Mouse (Mus musculus) Patski (cell line): ENCODE results near the gene Fbxo39. TPM values are rescaled to one million over a fixed set of nuclear protein-coding genes. Genes with fewer than 3 reads are reported as not detected.

ENCODE experiments used
- ATAC-seq: fragments of 100-300 bp; one replicate; pipeline ENCODE4 v1.8.0; 2021
- CTCF ChIA-PET: fragments of 350-600 bp; sonication (Branson Sonifier 250); formaldehyde crosslinking; loops from one replicate; lab custom pipeline; 2022; ENCODE audit warnings: inconsistent platforms; lab: Charles Lee
- POLR2A ChIA-PET: fragments of 350-600 bp; sonication (Branson Sonifier 250); formaldehyde crosslinking; loops from one replicate; lab custom pipeline; 2022; ENCODE audit warnings: antibody characterized with exemption, inconsistent platforms; lab: Charles Lee
- DNase-seq: peaks from one replicate; pipeline ENCODE4 v3.0.0-alpha.2; 2011; ENCODE audit warnings: low read depth, low spot score
- H3K27me3 ChIP-seq: fragments of 371-371 bp; one replicate; pipeline ENCODE4 v1.5.1; 2021
- CTCF ChIP-seq: fragments of 100-300 bp; IDR thresholded peaks from one replicate; pipeline ENCODE4 v1.5.1; 2021
- in situ Hi-C: fragments of 300-500 bp; cut with MboI; formaldehyde crosslinking; loops from 3 replicates; pipeline ENCODE4 v1.11.1; 2018; ENCODE audit warnings: low pct_unique_long_range_greater_than_20kb, mixed read lengths
- polyA plus RNA-seq: library from polyadenylated mRNA; unstranded; gene quantifications from one replicate; pipeline ENCODE4 v1.2.3, GENCODE M21; 2021

Gene Fbxo39
- polyA plus RNA-seq, 1 experiment from 2014 or later, result not detected

DNA sequence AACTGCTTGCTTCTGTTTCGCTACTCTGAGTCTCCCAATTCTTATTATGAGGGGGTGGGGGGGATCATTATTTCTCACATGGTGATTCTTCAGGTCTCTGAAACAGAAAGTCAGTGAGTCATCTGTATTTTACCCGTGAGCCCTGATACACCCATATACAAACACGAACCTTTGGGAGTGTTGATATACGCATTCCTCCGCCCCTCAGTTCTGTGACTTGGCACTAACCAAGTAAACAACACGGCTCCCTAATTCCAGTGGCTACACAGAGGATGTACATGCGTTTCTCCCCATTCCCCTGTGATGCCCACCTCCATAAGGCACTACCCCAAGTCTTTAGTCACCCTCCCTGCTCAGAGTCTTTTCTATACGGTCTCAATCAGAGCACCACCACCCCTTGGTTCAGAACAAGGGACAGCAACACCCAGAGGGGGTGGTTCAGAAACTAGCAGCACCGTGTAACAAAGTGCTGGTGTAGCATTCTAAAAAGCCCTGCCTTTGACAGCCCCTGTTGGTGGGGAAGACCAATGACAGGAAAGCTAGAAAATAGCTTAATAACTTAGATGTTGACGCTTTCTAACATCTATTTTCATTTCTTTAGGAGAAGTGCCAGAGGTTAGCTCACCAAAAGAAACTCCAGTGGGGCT, 2.8 kb upstream of the Fbxo39 start:
- ChIA-PET CTCF (interaction anchor here (1.5 kb wide), 1 partner anchor 90 kb away, joined by 3 read pairs; no protein-coding TSS in a partner anchor), POLR2A (interaction anchor here (0.6 kb wide), 1 partner anchor 188 kb away, joined by 3 read pairs; no protein-coding TSS in a partner anchor)
- ATAC-seq (no peak), DNase-seq (no peak)
- H3K27me3 ChIP-seq, result no peaks in the 10 kb centered on the region
- in situ Hi-C loops, result no loop called here
- TF ChIP-seq CTCF, result no peak

DNA sequence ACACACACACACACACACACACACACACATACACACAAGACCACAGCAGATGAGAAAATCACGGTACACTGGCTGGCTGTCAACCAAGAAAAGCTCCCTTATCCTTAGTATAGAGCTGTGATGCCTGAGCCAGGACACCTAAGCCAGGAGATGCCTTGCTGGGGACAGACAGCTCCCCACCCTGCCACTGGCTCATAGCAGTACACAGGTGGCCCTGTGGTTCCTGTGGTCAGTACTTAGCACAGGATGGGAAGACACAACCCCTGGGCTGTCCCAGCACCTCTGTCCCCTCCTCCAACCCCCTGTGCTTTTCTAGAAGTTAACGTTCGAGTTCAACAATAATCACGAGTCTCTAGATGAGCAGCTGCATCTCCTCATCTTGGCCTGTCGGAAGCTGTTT, 3.8 kb downstream of the Fbxo39 start:
- DNase-seq, result no peak
- no peak for ATAC-seq
- POLR2A ChIA-PET, result no interaction called here
- in situ Hi-C loops, result no loop called here
- CTCF ChIA-PET, result interaction anchor here (1.7 kb wide), 1 partner anchor 26 kb away, joined by 5 read pairs; no protein-coding TSS in a partner anchor
- no peaks in the 10 kb centered on the region for H3K27me3 ChIP-seq
- TF ChIP-seq CTCF, result no peak

DNA sequence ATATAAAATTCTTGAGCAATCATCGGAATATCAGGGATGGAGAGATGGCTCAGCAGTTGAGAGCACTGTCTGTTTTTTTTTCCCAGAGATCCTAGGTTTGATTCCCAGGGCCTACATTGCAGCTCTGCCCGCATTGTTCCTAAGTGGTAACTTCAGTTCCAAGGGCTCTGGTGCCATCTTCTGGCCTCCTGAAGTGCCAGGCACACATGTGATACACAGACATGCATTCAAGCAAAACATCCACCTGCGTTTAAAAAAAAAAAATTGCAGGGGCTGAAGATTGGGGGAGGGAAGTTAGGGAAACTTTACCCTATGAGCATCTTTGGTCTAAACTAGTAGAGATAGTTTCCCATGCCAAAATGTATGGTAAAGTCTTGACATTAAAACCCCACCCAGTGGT, 10.2 kb downstream of the Fbxo39 start:
- peak; percentile 67 for TF ChIP-seq CTCF
- POLR2A ChIA-PET, result no interaction called here
- no peaks in the 10 kb centered on the region for H3K27me3 ChIP-seq
- DNase-seq, result no peak
- in situ Hi-C loops, result loop anchor here (5.0 kb wide), 1 partner anchor 102 kb away; no protein-coding TSS in a partner anchor
- CTCF ChIA-PET, result interaction anchor here (0.7 to 1.4 kb wide), 5 partner anchors 9 to 35 kb away, joined by 3 to 5 read pairs (median 3); partner anchors contain the start of gene Xaf1
- no peak for ATAC-seq

DNA sequence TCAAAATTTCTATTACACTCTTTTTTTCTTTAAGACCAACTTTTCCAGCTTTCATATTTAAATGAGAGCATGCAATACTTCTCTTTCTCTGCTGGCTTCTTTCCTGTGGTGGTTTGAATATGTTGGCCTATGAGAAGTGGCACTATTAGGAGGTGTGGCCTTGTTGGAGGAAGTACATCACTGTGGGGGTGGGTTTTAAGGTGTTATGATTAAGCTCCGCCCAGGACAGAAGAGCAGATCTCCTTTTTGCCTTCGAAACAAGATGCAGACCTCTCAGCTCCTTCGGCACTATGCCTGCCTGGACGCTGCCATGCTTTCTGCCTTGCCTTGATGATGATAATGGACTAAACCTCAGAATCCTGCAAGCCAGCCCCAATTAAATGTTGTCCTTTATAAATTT, 11.5 kb downstream of the Fbxo39 start:
- no peak for ATAC-seq
- H3K27me3 ChIP-seq, result no peaks in the 10 kb centered on the region
- in situ Hi-C loops, result loop anchor here (25.0 kb wide), 1 partner anchor 263 kb away; no protein-coding TSS in a partner anchor
- no peak for TF ChIP-seq CTCF
- POLR2A ChIA-PET, result interaction anchor here (0.6 kb wide), 1 partner anchor 260 kb away, joined by 3 read pairs; no protein-coding TSS in a partner anchor
- no peak for DNase-seq
- CTCF ChIA-PET, result interaction anchor here (0.9 kb wide), 1 partner anchor 105 kb away, joined by 3 read pairs; no protein-coding TSS in a partner anchor

DNA sequence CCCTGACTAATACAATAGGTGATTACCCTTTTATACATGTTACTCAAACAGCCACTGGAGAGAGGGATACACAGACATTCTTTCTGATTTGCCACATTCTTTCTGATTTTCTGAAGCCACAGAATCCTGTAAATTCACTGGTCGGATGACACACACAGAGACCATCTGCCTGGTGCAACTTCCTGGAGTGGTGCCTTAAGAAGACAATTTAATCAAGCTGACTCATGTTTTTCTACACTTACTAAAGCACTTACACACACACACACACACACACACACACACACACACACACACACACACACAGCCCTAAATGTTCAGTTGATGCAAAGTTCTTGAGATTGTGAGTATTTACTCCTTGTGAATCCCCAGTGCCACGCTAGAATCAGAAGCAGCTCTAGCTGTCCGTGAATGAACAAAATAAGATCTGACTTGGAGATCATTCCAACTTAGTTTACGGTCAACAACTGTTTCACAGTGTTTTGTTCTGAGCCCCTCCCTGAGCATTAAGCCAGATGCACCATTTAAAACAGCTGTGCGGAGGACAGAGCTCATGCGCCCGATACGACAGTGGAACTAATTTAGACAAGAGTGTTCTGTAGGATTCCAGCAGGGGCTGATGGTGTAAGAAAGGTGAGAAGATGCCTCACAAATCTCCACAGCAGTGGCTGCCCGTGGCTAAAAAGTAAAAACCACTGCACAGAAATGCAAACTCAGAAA, 18.9 kb downstream of the Fbxo39 start:
- POLR2A ChIA-PET, result interaction anchor here (0.6 kb wide), 1 partner anchor 45 kb away, joined by 3 read pairs; no protein-coding TSS in a partner anchor
- in situ Hi-C loops, result loop anchor here (25.0 kb wide), 1 partner anchor 271 kb away; no protein-coding TSS in a partner anchor
- no peak for TF ChIP-seq CTCF
- H3K27me3 ChIP-seq, result no peaks in the 10 kb centered on the region
- CTCF ChIA-PET, result interaction anchor here (0.8 to 1.7 kb wide), 3 partner anchors 8 to 96 kb away, joined by 3 read pairs; no protein-coding TSS in a partner anchor
- ATAC-seq (no peak), DNase-seq (no peak)

DNA sequence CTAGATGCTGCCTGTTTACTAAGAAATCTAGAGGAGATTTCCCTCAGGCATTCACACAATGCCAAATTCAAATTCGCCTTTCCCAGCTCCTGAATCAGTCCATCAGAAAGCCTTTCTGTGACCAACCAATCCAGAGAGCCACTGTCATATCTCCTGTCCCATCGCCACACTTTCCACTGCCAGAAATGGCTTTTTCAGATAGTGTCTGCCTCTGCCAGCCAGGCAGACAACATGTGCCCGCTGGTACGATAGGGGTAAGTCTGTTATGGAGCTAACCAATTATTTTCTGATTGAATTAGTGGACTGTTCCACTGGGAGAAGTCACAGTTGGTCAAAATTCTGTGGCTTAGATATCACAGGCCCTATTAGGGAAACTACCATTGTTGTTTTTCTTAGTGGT, 20.4 kb downstream of the Fbxo39 start:
- in situ Hi-C loops, result loop anchor here (25.0 kb wide), 1 partner anchor 272 kb away; no protein-coding TSS in a partner anchor
- POLR2A ChIA-PET, result no interaction called here
- CTCF ChIA-PET, result interaction anchor here (1.2 to 1.9 kb wide), 3 partner anchors 9 to 95 kb away, joined by 3 to 5 read pairs (median 3); no protein-coding TSS in a partner anchor
- no peak for TF ChIP-seq CTCF
- DNase-seq, result no peak
- ATAC-seq, result no peak
- H3K27me3 ChIP-seq, result no peaks in the 10 kb centered on the region

DNA sequence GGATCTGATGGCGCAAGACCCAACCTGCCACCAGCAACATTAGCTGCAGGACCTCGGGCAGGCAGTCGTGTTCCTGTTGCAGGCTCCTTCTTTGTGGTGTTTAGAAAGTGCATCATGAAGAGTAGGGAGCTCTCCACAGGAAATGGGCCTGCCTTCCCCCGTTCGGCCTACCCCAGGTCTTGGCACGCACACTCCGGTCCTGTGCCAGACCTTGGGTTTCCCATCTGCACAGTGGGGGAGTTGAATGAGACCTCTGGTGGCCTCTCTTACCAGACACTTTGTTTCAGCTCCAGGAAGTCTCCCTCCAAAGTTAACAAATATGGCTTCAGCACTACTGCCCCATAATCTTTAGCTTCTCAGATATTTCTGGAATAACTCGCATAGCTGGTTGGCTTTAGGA, 22.5 kb downstream of the Fbxo39 start:
- no peak for TF ChIP-seq CTCF
- DNase-seq (no peak), ATAC-seq (no peak)
- H3K27me3 ChIP-seq, result no peaks in the 10 kb centered on the region
- POLR2A ChIA-PET, result no interaction called here
- in situ Hi-C loops, result loop anchor here (25.0 kb wide), 1 partner anchor 274 kb away; no protein-coding TSS in a partner anchor
- CTCF ChIA-PET, result interaction anchor here (1.2 kb wide), 1 partner anchor 10 kb away, joined by 3 read pairs; no protein-coding TSS in a partner anchor

DNA sequence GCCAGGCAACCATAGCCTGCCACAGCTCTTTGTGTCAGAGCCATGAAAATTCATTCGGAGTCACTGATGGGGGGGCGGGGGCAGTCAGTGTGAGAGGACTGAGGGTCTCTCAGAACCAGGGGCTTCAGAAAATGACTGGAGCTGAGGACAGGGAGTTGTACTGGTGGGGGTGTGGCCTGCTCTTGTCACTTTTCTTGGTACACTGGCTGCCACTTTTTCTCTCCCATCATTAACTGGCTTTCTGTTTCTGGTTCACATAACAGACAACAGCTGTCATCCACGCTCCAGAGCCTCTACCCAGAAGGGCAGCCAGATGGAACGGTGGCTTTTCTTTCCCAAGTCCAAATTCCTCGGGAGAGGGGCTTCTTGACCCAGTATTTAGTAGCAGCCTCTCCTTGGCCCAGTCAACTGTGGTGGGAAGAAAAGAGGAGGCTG, 24.2 kb downstream of the Fbxo39 start:
- in situ Hi-C loops, result loop anchor here (25.0 kb wide), 1 partner anchor 276 kb away; no protein-coding TSS in a partner anchor
- H3K27me3 ChIP-seq, result no peaks in the 10 kb centered on the region
- ATAC-seq, result no peak
- TF ChIP-seq CTCF, result no peak
- POLR2A ChIA-PET, result interaction anchor here (1.1 kb wide), 1 partner anchor 9 kb away, joined by 3 read pairs; no protein-coding TSS in a partner anchor
- CTCF ChIA-PET, result interaction anchor here (1.4 kb wide), 1 partner anchor 14 kb away, joined by 5 read pairs; no protein-coding TSS in a partner anchor
- no peak for DNase-seq

DNA sequence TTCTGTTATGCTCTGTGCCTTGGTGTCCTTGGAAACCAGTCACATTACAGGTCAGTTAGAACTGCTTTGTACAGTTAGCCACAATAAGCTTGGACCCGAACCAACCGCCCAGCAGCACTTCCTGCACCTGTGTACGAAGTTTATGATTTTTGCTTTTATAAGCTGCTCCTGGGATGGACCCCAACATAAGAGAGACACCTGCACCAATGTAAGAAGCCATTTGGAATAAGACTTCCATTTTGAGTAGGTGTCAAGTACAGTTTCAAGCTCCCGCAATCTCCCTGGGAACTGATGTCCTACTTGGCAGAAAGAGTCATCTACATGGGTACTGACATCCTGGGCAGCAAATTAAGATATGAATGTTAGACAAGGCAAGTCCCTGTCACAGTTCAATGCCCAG, 25.5 kb downstream of the Fbxo39 start:
- no peak for DNase-seq
- POLR2A ChIA-PET, result interaction anchor here (0.7 to 1.1 kb wide), 2 partner anchors 95 to 109 kb away, joined by 3 read pairs; no protein-coding TSS in a partner anchor
- in situ Hi-C loops, result loop anchor here (25.0 kb wide), 1 partner anchor 277 kb away; no protein-coding TSS in a partner anchor
- no peaks in the 10 kb centered on the region for H3K27me3 ChIP-seq
- TF ChIP-seq CTCF, result no peak
- ATAC-seq, result no peak
- CTCF ChIA-PET, result interaction anchor here (1.4 to 1.5 kb wide), 3 partner anchors 12 to 30 kb away, joined by 4 to 5 read pairs (median 4); no protein-coding TSS in a partner anchor
